Mouse (Mus musculus) intestine, postnatal 0 days (tissue): ENCODE data around the gene Slc6a21. TPM values are rescaled to one million over a fixed set of nuclear protein-coding genes. Genes with fewer than 3 reads are reported as not detected.

Experiments used
- ATAC-seq: fragments of 200-750 bp; cut with Nextera tagmentation; 2 replicates; pipeline ENCODE4 v1.8.0; 2017; ENCODE audit warnings: mild to moderate bottlenecking, moderate TSS enrichment, moderate library complexity
- H3K27ac ChIP-seq: fragments of 300-500 bp; sonication (generic); 2 replicates; pipeline ENCODE4 v1.5.1; 2014; ENCODE audit warnings: mild to moderate bottlenecking, low read depth, low read length, moderate library complexity
- H3K27me3 ChIP-seq: fragments of 300-500 bp; sonication (generic); replicated peaks from 2 replicates; pipeline ENCODE4 v1.6.1; 2014; ENCODE audit warnings: low read length, mixed read lengths; ENCODE audit not compliant: control insufficient read depth, insufficient read depth
- H3K36me3 ChIP-seq: fragments of 300-500 bp; sonication (generic); 2 replicates; pipeline ENCODE4 v1.6.1; 2014; ENCODE audit warnings: mild to moderate bottlenecking, moderate library complexity; ENCODE audit not compliant: control insufficient read depth, insufficient read depth
- H3K4me1 ChIP-seq: fragments of 300-500 bp; sonication (generic); replicated peaks from 2 replicates; pipeline ENCODE4 v1.6.1; 2014; ENCODE audit warnings: antibody characterized with exemption, low read length, mixed read lengths; ENCODE audit not compliant: control insufficient read depth, insufficient read depth
- H3K4me2 ChIP-seq: fragments of 300-500 bp; sonication (generic); replicated peaks from 2 replicates; pipeline ENCODE4 v1.6.1; 2014; ENCODE audit warnings: low read depth, mild to moderate bottlenecking, moderate library complexity
- H3K4me3 ChIP-seq: fragments of 300-500 bp; sonication (generic); 2 replicates; pipeline ENCODE4 v1.5.1; 2014; ENCODE audit warnings: low read depth, low read length
- H3K9ac ChIP-seq: fragments of 300-500 bp; sonication (generic); 2 replicates; pipeline ENCODE4 v1.6.1; 2014; ENCODE audit warnings: mild to moderate bottlenecking, low read depth, low read length
- H3K9me3 ChIP-seq: fragments of 300-500 bp; sonication (generic); 2 replicates; pipeline ENCODE4 v1.6.1; 2016; ENCODE audit warnings: mixed run types; ENCODE audit not compliant: control insufficient read depth
- CTCF ChIP-seq: sonication (generic); IDR thresholded peaks from 2 replicates; pipeline ENCODE4 v1.5.1; 2016; ENCODE audit warnings: low read depth, mild to moderate bottlenecking, control low read depth, antibody characterized with exemption, moderate library complexity
- WGBS: fragments of 180-500 bp; shearing (Covaris S2); extraction: QIAGEN DNeasy Blood & Tissue Kit; methylation state at CpG from one replicate; pipeline ENCODE4 v1.1.7; 2014; 5-methylcytosine and 5-hydroxymethylcytosine counted together
- polyA plus RNA-seq: library from polyadenylated mRNA; unstranded; fragments of >200 nt; fragmentation: Nextera tagmentation; extraction: Ambion mirVana; gene quantifications from 2 replicates; pipeline ENCODE4 v1.2.1, GENCODE M21; 2015

The Slc6a21 gene
- polyA plus RNA-seq, 1 experiment from 2014 or later: not detected

DNA sequence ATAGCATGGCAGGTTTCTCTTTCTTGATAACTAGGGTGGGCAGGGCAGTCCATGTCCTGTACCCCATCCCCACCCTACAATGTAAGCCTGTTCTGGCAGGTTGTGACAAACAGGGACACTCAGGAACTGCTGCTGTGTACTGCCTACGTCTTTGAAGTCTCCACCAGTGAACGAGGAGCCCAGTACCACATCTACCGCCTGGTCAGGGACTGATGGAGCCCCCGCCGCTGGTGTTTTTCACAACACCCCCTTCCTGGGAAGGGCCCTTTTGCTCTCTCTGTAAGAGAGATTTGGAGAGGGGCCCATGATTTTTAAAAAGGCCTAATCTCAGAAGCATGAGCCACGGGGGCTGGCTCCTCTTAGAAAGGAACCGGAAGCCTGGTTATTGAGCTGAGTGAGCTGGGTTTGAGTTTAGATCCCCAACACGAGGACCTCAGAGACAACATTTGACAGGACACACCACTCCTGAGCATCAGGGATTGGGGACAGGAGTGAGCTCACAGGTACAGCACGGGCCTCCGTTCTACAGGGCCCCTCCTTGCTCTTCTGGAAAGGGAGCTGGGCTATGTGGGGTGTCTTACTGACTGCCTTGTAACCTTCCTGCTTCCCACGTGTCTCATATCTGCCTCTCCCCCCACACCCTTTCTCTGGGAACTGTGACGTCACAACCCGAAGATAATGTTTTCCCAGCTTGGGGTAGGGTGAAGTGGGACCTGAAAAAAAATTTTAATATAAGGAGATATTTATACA lies 44.4 kb upstream of the Slc6a21 start:
- Histone ChIP-seq H3K9ac (no peak overlapping the region), H3K4me1 (peaks cover 8% of the 10 kb centered on the region), H3K4me3 (no peak overlapping the region), H3K27me3 (no peaks in the 10 kb centered on the region), H3K36me3 (peaks cover 16% of the 10 kb centered on the region; the same call in 1 of the 2 replicates), H3K4me2 (no peak overlapping the region), H3K9me3 (no peaks in the 10 kb centered on the region), H3K27ac (no peak overlapping the region)
- ATAC-seq: no peak
- no peak for TF ChIP-seq CTCF
- 76% methylated on average over 13 of the region's 13 CpGs for WGBS

DNA sequence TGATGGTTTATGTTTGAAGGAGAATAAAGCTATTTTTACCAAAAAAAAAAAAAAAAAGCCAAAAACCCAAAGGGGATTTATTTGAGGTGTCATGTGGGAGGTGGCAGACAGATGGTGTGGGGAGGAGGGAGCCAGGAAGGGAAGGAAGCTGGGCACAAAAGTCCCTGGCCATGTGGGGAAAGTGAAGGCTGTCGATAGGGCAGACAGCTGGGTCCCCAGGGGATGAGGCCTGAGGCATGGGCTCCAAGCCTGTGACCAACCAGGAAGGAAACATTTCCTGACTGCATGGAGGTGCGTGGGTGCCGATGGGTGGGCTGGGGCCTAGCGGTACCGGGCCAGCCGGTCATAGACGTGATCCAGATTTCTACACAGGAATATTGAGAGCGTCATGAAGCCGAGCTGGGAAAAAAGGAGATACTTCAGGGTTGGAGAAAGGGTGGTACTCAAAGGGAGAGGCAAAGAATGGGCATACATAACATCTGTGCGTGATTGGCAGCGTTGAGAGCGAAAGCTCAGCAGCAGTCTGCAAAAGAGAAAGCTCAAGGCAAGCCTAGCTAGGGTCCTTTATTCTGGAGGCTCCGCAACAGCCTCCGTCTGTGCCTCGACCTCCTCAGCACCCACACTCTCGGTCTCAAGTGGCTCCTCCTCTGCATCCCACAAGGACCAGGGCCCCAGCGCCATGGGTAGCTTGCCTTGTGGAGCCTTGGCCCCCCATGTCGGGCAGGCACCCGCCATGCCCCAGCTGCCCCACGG lies 43.6 kb upstream of the Slc6a21 start:
- H3K4me2 ChIP-seq: peak overlapping the region; percentile 57
- H3K27ac ChIP-seq: no peak overlapping the region
- H3K36me3 ChIP-seq: peaks cover 16% of the 10 kb centered on the region; the same call in 1 of the 2 replicates
- TF ChIP-seq CTCF: no peak
- no peak overlapping the region for H3K4me3 ChIP-seq
- no peak overlapping the region for H3K9ac ChIP-seq
- no peaks in the 10 kb centered on the region for H3K9me3 ChIP-seq
- ATAC-seq: no peak
- 46% methylated on average over 20 of the region's 20 CpGs for WGBS
- no peaks in the 10 kb centered on the region for H3K27me3 ChIP-seq
- H3K4me1 ChIP-seq: peaks cover 8% of the 10 kb centered on the region

DNA sequence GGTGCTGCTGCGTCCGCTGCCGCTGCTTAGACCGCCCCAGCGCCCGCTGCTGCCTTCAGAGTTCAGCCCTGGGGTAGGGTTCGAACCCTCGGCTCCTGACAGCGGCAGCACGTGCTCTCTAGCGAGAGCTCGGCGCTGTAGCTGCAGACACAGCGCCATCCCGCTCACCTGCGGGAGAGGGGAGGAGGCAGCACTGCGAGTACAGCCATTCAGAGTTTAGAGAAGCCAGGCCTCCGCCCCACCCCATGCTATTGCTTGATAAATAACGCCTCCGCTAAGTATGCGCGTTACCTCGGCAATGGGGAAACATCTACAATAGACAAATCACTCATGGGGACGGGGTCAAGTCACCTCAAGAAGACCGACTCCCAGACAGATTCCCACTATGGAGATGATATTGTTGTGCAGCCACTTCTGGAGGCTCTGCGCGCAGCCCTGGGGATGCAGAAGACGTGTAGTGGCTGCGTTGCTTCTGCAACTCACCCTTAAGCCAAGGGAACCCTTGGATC lies 42.9 kb upstream of the Slc6a21 start:
- H3K9ac ChIP-seq: no peak overlapping the region
- peaks cover 8% of the 10 kb centered on the region for H3K4me1 ChIP-seq

DNA sequence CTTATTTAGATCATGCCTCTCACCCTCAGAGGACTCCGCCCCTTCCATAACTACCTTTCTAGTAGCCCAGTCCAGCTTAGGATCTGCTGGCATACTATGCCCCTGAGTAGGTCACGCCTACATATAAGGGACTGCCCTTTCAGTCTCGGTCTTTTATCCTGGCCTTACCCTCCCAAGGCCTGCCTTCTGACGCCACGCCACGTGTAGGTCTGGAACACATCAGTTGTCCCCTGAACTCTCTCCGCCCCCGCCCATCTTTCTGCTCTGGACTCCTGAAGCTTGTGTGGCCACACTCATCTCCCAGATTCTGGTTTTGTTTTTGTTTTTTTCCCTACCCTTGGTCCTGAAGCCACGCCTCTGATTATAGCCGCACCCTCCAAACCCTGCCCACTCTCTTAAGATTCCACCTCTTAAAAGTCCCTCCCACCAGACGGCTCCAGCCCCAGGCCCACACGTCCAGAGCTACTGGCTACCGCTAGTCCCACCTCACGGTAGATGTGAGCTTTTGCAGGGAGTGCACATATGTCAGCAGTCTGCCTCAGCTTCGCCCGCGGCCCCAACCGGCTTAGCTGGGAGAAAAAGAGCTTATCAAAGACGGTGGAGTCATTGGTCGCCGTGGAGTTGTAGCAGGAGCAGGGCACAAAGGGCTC lies 42.3 kb upstream of the Slc6a21 start:
- Histone ChIP-seq H3K9ac (no peak overlapping the region), H3K36me3 (peaks cover 11% of the 10 kb centered on the region; the same call in 1 of the 2 replicates), H3K27ac (no peak overlapping the region), H3K9me3 (no peaks in the 10 kb centered on the region), H3K4me2 (peak overlapping the region; percentile 57), H3K4me1 (peaks cover 8% of the 10 kb centered on the region), H3K4me3 (peak overlapping the region; percentile 20; the same call in 1 of the 2 replicates), H3K27me3 (no peaks in the 10 kb centered on the region)
- peak; percentile 39 for ATAC-seq
- 0 out of 2 replicates have a peak, but pooled peaks have one; percentile 13 for TF ChIP-seq CTCF
- WGBS: 11% methylated on average over 21 of the region's 21 CpGs

More for the DNA sequence above, 42.9 kb upstream of the Slc6a21 start:
- ATAC-seq: peak; percentile 43; the same call in 1 of the 2 replicates
- H3K4me3 ChIP-seq: no peak overlapping the region; the same call in 1 of the 2 replicates
- H3K4me2 ChIP-seq: peak overlapping the region; percentile 57
- no peaks in the 10 kb centered on the region for H3K27me3 ChIP-seq
- WGBS: 14% methylated on average over 29 of the region's 29 CpGs
- no peak overlapping the region for H3K27ac ChIP-seq
- no peaks in the 10 kb centered on the region for H3K9me3 ChIP-seq
- H3K36me3 ChIP-seq: peaks cover 15% of the 10 kb centered on the region; the same call in 1 of the 2 replicates
- peak; percentile 27 for TF ChIP-seq CTCF

DNA sequence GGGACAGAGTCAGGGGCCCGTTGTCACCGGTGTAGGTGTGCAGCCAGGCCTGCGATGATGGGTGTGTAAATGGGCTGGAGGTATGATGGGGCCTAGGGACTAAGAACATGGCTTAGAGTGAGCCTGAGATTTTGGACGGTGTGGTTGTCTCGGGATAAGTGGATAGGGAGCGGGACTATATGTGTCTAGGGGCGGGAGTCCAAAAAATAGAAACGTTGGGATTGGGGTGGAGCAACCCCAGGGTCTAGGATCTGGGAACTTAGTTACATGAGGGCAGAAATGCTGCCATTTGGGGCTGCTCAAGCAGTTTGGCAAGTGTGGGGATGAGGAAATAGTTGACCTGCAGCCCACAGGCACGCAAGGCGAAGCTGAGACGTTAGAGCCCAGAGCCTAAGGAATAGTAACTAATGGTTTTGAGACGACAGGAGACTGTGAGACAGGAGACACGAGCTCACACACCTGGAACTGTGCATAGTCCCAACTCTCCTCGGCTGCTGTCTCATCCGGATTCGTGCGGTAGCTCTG lies 41.6 kb upstream of the Slc6a21 start:
- ATAC-seq: 0 out of 2 replicates have a peak, but pooled peaks have one; percentile 8
- 49% methylated on average over 17 of the region's 17 CpGs for WGBS

More for the DNA sequence above, 41.6 kb upstream of the Slc6a21 start:
- H3K36me3 ChIP-seq: peaks cover 11% of the 10 kb centered on the region; the same call in 1 of the 2 replicates
- H3K9ac ChIP-seq: no peak overlapping the region
- H3K4me1 ChIP-seq: peaks cover 8% of the 10 kb centered on the region
- no peak overlapping the region for H3K4me3 ChIP-seq
- no peaks in the 10 kb centered on the region for H3K27me3 ChIP-seq
- H3K9me3 ChIP-seq: no peaks in the 10 kb centered on the region
- no peak overlapping the region for H3K27ac ChIP-seq
- TF ChIP-seq CTCF: no peak
- H3K4me2 ChIP-seq: peak overlapping the region; percentile 57; the same call in 1 of the 2 replicates
